Mouse (Mus musculus) intestine, embryonic 14.5 days (tissue): ENCODE data around the gene Mkrn1. TPM values are rescaled to one million over a fixed set of nuclear protein-coding genes. Genes with fewer than 3 reads are reported as not detected.

Source experiments
- ATAC-seq: fragments of 200-750 bp; cut with Nextera tagmentation; replicated peaks from 2 replicates; pipeline ENCODE4 v1.8.0; 2017; ENCODE audit warnings: low read depth, moderate number of reproducible peaks, moderate TSS enrichment, moderate library complexity; ENCODE audit not compliant: low FRiP score, low TSS enrichment
- DNase-seq: peaks from one replicate; pipeline ENCODE4 v3.0.0-alpha.2; 2018; ENCODE audit warnings: low spot score
- H3K27ac ChIP-seq: fragments of 300-500 bp; sonication (generic); 2 replicates; pipeline ENCODE4 v1.5.1; 2014; ENCODE audit warnings: low read depth, mild to moderate bottlenecking, control low read depth
- H3K27me3 ChIP-seq: fragments of 300-500 bp; sonication (generic); replicated peaks from 2 replicates; pipeline ENCODE4 v1.6.1; 2014; ENCODE audit warnings: low read length, control low read depth; ENCODE audit not compliant: control insufficient read depth, insufficient read depth
- H3K36me3 ChIP-seq: fragments of 300-500 bp; sonication (generic); 2 replicates; pipeline ENCODE4 v1.6.1; 2014; ENCODE audit warnings: low read length, control low read depth; ENCODE audit not compliant: control insufficient read depth, insufficient read depth
- H3K4me1 ChIP-seq: fragments of 300-500 bp; sonication (generic); replicated peaks from 2 replicates; pipeline ENCODE4 v1.6.1; 2014; ENCODE audit warnings: low read length, control low read depth, mixed read lengths; ENCODE audit not compliant: control insufficient read depth, insufficient read depth
- H3K4me2 ChIP-seq: fragments of 300-500 bp; sonication (generic); 2 replicates; pipeline ENCODE4 v1.6.1; 2014; ENCODE audit warnings: low read length
- H3K4me3 ChIP-seq: fragments of 300-500 bp; sonication (generic); 2 replicates; pipeline ENCODE4 v1.5.1; 2014; ENCODE audit warnings: low read depth, low read length, control low read depth, mixed read lengths
- H3K9ac ChIP-seq: fragments of 300-500 bp; sonication (generic); 2 replicates; pipeline ENCODE4 v1.6.1; 2014; ENCODE audit warnings: mild to moderate bottlenecking, low read length
- H3K9me3 ChIP-seq: fragments of 300-500 bp; sonication (generic); 2 replicates; pipeline ENCODE4 v1.6.1; 2016; ENCODE audit warnings: low read length, control low read depth; ENCODE audit not compliant: control insufficient read depth
- WGBS: fragments of 180-500 bp; shearing (Covaris S2); extraction: QIAGEN DNeasy Blood & Tissue Kit; methylation state at CpG from one replicate; pipeline ENCODE4 v1.1.7; 2014; 5-methylcytosine and 5-hydroxymethylcytosine counted together
- polyA plus RNA-seq: library from polyadenylated mRNA; unstranded; fragments of >200 nt; fragmentation: Nextera tagmentation; extraction: Ambion mirVana; gene quantifications from 2 replicates; pipeline ENCODE4 v1.2.1, GENCODE M21; 2014

The Mkrn1 gene
- polyA plus RNA-seq, 1 experiment from 2014 or later = 57.7 TPM

DNA sequence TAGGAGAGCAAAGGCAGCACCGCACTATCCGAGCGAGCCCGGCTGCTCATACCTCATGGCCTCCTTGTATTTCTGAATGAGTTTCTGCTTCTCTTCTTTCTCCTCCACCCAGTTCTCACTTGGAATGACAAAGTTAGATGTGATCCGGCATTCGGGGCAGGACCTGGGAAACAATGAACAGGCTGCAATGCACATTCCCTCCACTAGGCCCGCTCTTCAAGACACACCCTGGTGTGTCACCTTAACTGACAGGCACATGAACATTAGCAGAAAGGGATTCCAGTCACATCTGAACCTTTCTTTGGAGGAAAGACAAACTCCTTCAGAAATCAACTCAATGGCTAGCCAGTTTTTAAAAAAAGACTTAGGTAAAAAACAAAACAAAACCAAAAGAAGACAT lies 19.9 kb downstream of the Mkrn1 start:
- H3K4me3 ChIP-seq = no peak overlapping the region
- H3K27ac ChIP-seq = no peak overlapping the region
- no peaks in the 10 kb centered on the region for H3K27me3 ChIP-seq
- DNase-seq = no peak
- H3K9ac ChIP-seq = no peak overlapping the region
- H3K36me3 ChIP-seq = peaks cover 34% of the 10 kb centered on the region
- no peak overlapping the region for H3K4me2 ChIP-seq
- no peak for ATAC-seq
- 70% methylated on average over 7 of the region's 7 CpGs for WGBS
- no peaks in the 10 kb centered on the region for H3K4me1 ChIP-seq
- no peaks in the 10 kb centered on the region for H3K9me3 ChIP-seq

DNA sequence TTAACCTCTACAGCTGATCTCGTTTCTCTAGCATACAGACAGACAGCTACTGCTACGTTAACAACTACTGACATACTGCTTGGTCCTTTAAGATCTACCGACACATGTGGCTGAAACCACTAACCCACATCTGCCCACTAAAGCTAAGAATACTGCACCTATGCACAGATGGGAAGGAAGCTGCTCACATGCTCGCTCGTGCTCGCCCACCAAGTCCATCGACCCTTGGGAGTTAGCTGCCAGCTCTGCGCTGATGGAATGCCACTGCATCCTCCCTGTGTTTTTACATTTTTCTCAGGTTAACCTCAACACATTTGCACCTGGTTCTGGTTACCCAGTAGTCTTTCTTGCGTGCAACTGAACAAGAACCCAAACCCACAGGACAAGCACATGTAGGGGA lies 21.9 kb downstream of the Mkrn1 start:
- H3K4me3 ChIP-seq = no peak overlapping the region
- H3K27ac ChIP-seq = no peak overlapping the region
- H3K36me3 ChIP-seq = peaks cover 17% of the 10 kb centered on the region
- no peaks in the 10 kb centered on the region for H3K9me3 ChIP-seq
- H3K4me1 ChIP-seq = no peaks in the 10 kb centered on the region
- H3K27me3 ChIP-seq = no peaks in the 10 kb centered on the region
- ATAC-seq = no peak
- H3K4me2 ChIP-seq = no peak overlapping the region
- 87% methylated on average over 9 of the region's 9 CpGs for WGBS
- DNase-seq = no peak
- no peak overlapping the region for H3K9ac ChIP-seq

GRCm38 (mm10) chr6:39397046-39397445 lies 23.2 kb downstream of the Mkrn1 start:
- Histone ChIP-seq H3K4me1 (no peaks in the 10 kb centered on the region), H3K9me3 (no peaks in the 10 kb centered on the region), H3K4me2 (no peak overlapping the region), H3K4me3 (no peak overlapping the region), H3K36me3 (peaks cover 17% of the 10 kb centered on the region), H3K27me3 (no peaks in the 10 kb centered on the region), H3K27ac (no peak overlapping the region), H3K9ac (no peak overlapping the region)
- no peak for DNase-seq
- ATAC-seq = no peak
- 94% methylated on average over 6 of the region's 6 CpGs for WGBS

- DNase-seq (no peak), ATAC-seq (no peak)
- WGBS = 62% methylated on average over 4 of the region's 4 CpGs
- H3K4me1 ChIP-seq = no peaks in the 10 kb centered on the region
- no peak overlapping the region for H3K4me2 ChIP-seq
- H3K9ac ChIP-seq = no peak overlapping the region
- no peak overlapping the region for H3K4me3 ChIP-seq
- no peak overlapping the region for H3K27ac ChIP-seq
- no peaks in the 10 kb centered on the region for H3K9me3 ChIP-seq
- H3K36me3 ChIP-seq = peaks cover 14% of the 10 kb centered on the region
- H3K27me3 ChIP-seq = no peaks in the 10 kb centered on the region
Observed at GRCm38 (mm10) chr6:39395916-39396315, 24.3 kb downstream of the Mkrn1 start.

- H3K27me3 ChIP-seq = no peaks in the 10 kb centered on the region
- no peak for DNase-seq
- no peak overlapping the region for H3K4me2 ChIP-seq
- WGBS = 90% methylated on average over 4 of the region's 4 CpGs
- no peak overlapping the region for H3K9ac ChIP-seq
- H3K9me3 ChIP-seq = no peaks in the 10 kb centered on the region
- H3K27ac ChIP-seq = no peak overlapping the region
- no peak overlapping the region for H3K4me3 ChIP-seq
- peaks cover 11% of the 10 kb centered on the region for H3K36me3 ChIP-seq
- H3K4me1 ChIP-seq = no peaks in the 10 kb centered on the region
- no peak for ATAC-seq
Observed at GRCm38 (mm10) chr6:39395471-39395870, 24.8 kb downstream of the Mkrn1 start.

DNA sequence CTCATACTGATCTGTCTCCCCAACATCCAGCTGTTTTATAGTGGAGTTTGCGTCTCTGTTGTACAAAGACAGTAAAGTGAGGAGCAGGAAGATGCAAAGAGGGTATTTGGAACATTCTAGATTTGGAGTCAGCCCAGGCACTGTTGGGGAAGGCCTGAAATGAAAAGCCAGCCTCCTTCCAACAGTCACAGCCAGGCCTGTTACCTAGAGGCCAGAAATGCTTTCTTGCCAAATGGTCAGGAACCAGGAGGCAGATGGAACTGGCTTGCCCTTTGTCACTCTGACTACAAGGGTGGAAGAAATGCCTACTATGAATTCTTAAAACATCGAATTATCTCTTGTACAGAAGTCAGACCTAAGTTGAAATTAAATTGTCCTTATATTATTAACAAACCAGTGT lies 30.3 kb downstream of the Mkrn1 start:
- H3K9me3 ChIP-seq = no peaks in the 10 kb centered on the region
- no peaks in the 10 kb centered on the region for H3K27me3 ChIP-seq
- ATAC-seq (no peak), DNase-seq (no peak)
- no peaks in the 10 kb centered on the region for H3K4me1 ChIP-seq
- no peak overlapping the region for H3K9ac ChIP-seq
- H3K36me3 ChIP-seq = no peaks in the 10 kb centered on the region
- no peak overlapping the region for H3K4me3 ChIP-seq
- H3K27ac ChIP-seq = no peak overlapping the region
- no peak overlapping the region for H3K4me2 ChIP-seq
- 100% methylated on average over 2 of the region's 2 CpGs for WGBS

GRCm38 (mm10) chr6:39381125-39381880 lies 39.0 kb downstream of the Mkrn1 start, which contains the start of gene Rab19:
Rab19 (plus strand) TSS chr6:39381175.
- H3K9ac ChIP-seq = peak within 1 kb of the TSS; percentile 44
- H3K27ac ChIP-seq = peak within 1 kb of the TSS; percentile 62
- ATAC-seq (no peak), DNase-seq (peak; percentile 80)
- no peaks in the 10 kb centered on the region for H3K9me3 ChIP-seq
- H3K4me2 ChIP-seq = peak within 1 kb of the TSS; percentile 69
- peaks cover 8% of the 10 kb centered on the region; the same call in 1 of the 2 replicates for H3K27me3 ChIP-seq
- H3K4me3 ChIP-seq = peak within 1 kb of the TSS; percentile 44
- 7% methylated on average over 20 of the region's 20 CpGs for WGBS
- H3K36me3 ChIP-seq = no peaks in the 10 kb centered on the region
- peaks cover 9% of the 10 kb centered on the region for H3K4me1 ChIP-seq

GRCm38 (mm10) chr6:39380276-39380675 lies 40.0 kb downstream of the Mkrn1 start:
- ATAC-seq (no peak), DNase-seq (no peak)
- Histone ChIP-seq H3K4me3 (no peak overlapping the region), H3K9ac (no peak overlapping the region), H3K4me1 (peaks cover 12% of the 10 kb centered on the region), H3K27me3 (peaks cover 8% of the 10 kb centered on the region; the same call in 1 of the 2 replicates), H3K27ac (no peak overlapping the region), H3K4me2 (no peak overlapping the region), H3K36me3 (no peaks in the 10 kb centered on the region), H3K9me3 (no peaks in the 10 kb centered on the region)
- 83% methylated on average over 3 of the region's 3 CpGs for WGBS

GRCm38 (mm10) chr6:39379749-39380148 lies 40.5 kb downstream of the Mkrn1 start:
- no peaks in the 10 kb centered on the region for H3K9me3 ChIP-seq
- DNase-seq = no peak
- H3K27ac ChIP-seq = no peak overlapping the region
- no peak overlapping the region for H3K4me2 ChIP-seq
- no peak for ATAC-seq
- 75% methylated on average over 8 of the region's 8 CpGs for WGBS
- H3K36me3 ChIP-seq = 0 out of 2 replicates have a peak, but pooled peaks cover under 1% of the 10 kb centered on the region
- no peak overlapping the region for H3K9ac ChIP-seq
- peaks cover 12% of the 10 kb centered on the region for H3K4me1 ChIP-seq
- peaks cover 8% of the 10 kb centered on the region; the same call in 1 of the 2 replicates for H3K27me3 ChIP-seq
- H3K4me3 ChIP-seq = no peak overlapping the region
